Mouse (Mus musculus): Measurements from ENCODE around the gene Aif1l. TPM values are rescaled to one million over a fixed set of nuclear protein-coding genes. Genes with fewer than 3 reads are reported as not detected.

Gene Aif1l
- total RNA-seq, 2 experiments from 2014 or later, result 1.6 to 3.2 TPM

- no peak for DNase-seq
- intact Hi-C loops (cut with DNase I), result no loop called here
These were observed 48.5 kb downstream of the Aif1l start for GRCm38 (mm10) chr2:31998443-31998842.

GRCm38 (mm10) chr2:32008311-32008710, 58.4 kb downstream of the Aif1l start:
- no peak for DNase-seq
- intact Hi-C loops (cut with DNase I), result no loop called here

GRCm38 (mm10) chr2:32008716-32009115, 58.8 kb downstream of the Aif1l start:
- intact Hi-C loops (cut with DNase I), result no loop called here
- DNase-seq, result no peak

- intact Hi-C loops (cut with DNase I), result no loop called here
- no peak for DNase-seq
These were observed 69.8 kb downstream of the Aif1l start for GRCm38 (mm10) chr2:32019704-32020103.

- no peak for DNase-seq
- intact Hi-C loops (cut with DNase I), result no loop called here
These were observed 70.3 kb downstream of the Aif1l start for GRCm38 (mm10) chr2:32020229-32020628.

Other genes with a start within 250 kb of the Aif1l start
- not detected for gene Qrfp, start 139.6 kb upstream of the Aif1l start, total RNA-seq (2021)
- gene Fibcd1, start 104.1 kb upstream of the Aif1l start, total RNA-seq (2021), result not detected
- gene Lamc3, start 62.8 kb upstream of the Aif1l start, total RNA-seq (2021), result 1 to 10 TPM in 1 of 2 experiments, under 1 TPM in 1; 0.67 to 1.0 TPM
- 10 to 100 TPM; 33.4 to 34.5 TPM for gene Nup214, start 24.3 kb downstream of the Aif1l start, total RNA-seq (2021)
- 10 to 100 TPM; 14.3 to 15.8 TPM for gene Fam78a, start 134.7 kb downstream of the Aif1l start, total RNA-seq (2021)
- gene Plpp7, start 145.4 kb downstream of the Aif1l start, total RNA-seq (2021), result 10 to 100 TPM; 24.7 to 32.1 TPM
- gene Prrc2b, start 200.9 kb downstream of the Aif1l start, total RNA-seq (2021), result 10 to 100 TPM; 75.5 to 80.0 TPM

All from heart, postnatal 36 days (tissue).